Mouse (Mus musculus): ENCODE data around the gene Oaz1.

Oaz1 gene

DNA sequence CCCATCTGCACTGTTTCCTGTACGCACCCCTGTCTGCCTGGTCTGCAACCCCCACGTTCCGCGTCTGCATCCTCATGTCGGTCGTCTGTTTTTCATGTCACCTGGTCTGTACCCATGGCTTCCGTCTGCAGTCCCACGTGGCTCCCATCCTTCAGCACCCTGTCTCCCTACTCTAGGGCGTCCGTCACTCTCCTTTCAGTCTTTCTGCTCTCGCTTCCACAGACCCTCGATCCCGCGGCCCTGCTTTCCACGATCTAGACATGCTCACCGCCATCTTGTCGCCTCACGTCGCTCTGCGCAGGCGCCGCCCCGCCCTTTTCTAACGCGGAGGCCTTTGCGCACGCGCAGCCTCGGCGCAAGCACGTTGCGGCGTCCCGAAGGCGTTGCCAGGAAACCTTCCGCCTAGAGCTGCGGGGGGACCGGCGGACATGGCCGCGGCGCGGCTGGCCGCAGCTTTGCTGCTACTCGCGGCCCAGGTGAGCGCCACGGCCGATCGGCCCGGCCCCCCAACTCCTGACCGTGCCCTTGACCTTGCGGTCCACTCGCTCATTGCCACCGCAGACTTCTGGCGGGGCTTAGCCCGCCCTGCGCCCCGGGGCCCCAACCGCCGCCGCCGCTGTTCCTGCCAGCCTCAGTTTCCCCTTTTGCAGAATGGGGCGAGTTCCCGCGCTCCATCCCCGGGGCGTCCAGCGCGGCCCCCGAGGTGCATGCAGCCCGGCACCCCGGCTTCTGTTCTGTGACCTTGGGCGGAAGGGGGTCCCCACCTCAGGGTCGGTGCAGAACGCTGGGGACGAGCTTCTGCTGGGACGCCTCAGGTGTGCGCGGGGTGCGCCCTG lies 28.7 kb downstream of the Oaz1 start, which contains the start of the genes Lsm7 and Sppl2b:
Gene Lsm7 (minus strand): TSS at position 297 of the 836 bp plus-strand sequence.
Gene Sppl2b (plus strand): TSS at position 363 of the 836 bp plus-strand sequence.
- DNase-seq (ENCODE audit: low spot score): peak; percentile 93

DNA sequence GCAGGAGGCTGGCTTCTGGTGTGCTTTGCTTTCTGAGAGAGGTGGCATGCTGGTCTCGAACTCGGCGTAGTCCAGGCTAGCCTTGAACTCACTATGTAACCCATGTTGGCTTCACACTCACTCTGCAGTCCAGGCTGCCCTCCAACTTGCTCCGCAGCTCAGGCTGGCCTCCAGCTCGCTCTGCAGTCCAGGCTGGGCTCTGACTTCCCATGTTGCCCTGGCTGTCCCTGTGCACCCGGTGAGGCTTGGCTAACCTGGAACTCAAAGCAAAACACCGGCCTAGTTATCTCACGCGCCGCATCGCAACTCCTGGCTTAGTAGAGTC lies 29.3 kb downstream of the Oaz1 start:
- DNase-seq (ENCODE audit: low spot score): no peak

DNA sequence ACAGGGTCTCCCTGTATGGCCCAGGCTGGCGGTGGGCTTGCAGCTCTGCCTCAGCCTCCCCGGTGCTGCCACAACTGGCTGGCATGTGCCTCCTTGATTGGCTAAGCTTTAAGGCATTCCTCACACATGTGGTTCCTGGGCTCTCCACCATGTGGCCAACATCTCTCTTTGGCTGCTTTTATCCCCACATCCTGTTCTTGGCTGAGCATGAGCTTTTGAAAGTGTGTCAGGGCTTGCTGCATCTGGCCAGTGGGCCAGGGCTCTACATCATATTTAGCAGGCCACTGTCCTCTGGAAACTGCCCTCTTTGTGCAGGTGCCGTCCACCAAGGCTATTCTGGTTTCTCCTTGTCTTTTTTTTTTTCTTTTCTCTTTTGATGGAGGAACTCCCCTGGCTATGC lies 29.8 kb downstream of the Oaz1 start:
- DNase-seq (ENCODE audit: low spot score): no peak

DNA sequence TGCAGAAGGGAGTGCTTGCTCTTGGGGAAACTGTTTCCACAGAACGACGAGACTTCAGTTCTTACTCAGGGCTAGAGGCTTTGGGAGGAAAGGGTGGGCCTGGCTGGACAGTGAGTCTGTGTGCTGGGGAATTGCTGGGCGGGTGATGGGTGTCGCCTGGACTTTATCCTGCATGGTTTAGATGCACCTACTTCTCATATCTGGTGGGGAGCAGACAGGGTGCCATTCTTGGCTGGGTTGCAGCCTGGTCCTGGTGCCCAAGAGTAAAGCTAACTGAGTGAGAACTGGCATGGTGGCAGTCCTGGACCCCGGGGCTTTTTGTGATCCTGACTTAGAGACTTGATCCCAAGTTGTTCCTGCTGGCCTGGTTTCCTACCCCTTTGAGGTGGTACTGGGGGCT lies 30.5 kb downstream of the Oaz1 start:
- no peak for DNase-seq (ENCODE audit: low spot score)

DNA sequence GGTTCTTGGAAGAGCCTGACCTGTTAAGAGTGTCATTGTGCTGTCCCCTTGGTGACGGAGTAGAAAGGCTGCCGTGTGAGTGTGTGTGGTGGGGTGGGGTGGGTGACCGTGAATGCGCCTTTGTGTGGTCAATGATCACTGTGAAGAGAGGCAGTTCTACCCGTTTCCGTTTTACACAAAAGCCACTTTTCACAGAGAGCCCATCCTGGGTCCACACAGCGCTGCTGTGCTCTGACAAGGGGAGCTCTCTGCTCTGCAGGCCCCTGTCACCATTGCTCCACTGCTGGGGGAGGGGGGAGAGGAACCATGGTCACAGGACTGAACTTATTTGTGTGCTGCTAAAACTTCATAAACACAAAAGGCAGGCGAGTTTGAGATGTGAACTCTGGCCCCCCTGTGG lies 30.9 kb downstream of the Oaz1 start:
- no peak for DNase-seq (ENCODE audit: low spot score)

DNA sequence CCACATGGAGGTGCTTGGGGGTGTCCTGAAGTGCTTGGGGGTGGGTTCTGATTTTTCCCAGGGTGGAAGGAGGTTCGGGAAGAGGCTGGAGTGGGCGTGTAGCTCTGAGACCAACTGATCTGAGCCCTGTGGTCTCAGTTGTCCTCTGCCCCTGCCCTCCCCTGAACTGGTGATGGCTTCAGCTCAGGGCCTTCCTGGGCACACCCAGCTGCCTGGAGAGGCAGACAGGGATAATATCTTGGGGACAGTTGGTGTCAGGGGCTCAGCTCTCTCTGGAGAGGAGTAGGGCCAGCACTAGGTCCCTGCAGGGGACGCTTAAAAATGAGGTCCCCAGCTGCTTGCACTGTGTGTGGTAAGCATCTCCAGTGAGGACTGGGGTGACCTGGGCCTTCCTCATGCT lies 31.4 kb downstream of the Oaz1 start:
- no peak for DNase-seq (ENCODE audit: low spot score)

GRCm38 (mm10) chr10:80858350-80858935 lies 32.0 kb downstream of the Oaz1 start:
- DNase-seq (ENCODE audit: low spot score): no peak

GRCm38 (mm10) chr10:80862305-80862704 lies 35.8 kb downstream of the Oaz1 start:
- DNase-seq (ENCODE audit: low spot score): no peak

- DNase-seq (ENCODE audit: low spot score): no peak
Observed at GRCm38 (mm10) chr10:80864446-80864845, 38.0 kb downstream of the Oaz1 start.

- DNase-seq (ENCODE audit: low spot score): no peak
Observed at GRCm38 (mm10) chr10:80870993-80871392, 44.5 kb downstream of the Oaz1 start.

- no peak for DNase-seq (ENCODE audit: low spot score)
Observed at GRCm38 (mm10) chr10:80871581-80871980, 45.1 kb downstream of the Oaz1 start, which contains the start of gene Tmprss9. Gene Tmprss9 (plus strand): TSS chr10:80871848.

DNA sequence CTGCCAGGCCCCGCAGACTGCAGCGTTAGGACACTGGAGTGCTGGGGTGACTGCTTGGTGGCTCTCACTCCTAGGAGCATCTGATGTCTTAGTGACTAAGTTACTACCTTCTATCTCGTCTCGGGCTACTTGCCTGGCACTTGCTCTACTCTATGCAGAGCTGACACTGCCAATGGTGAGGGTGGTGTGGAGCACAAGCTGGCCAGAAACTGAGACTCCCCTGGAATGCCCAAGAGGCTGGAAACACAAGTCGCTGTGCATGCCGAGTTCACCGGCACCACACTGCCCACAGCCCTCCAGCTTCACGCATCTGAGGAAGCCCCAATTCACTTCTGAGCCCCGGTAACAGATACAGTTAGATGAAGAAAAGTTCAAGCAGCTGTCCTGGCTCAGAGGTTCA lies 47.6 kb downstream of the Oaz1 start:
- no peak for DNase-seq (ENCODE audit: low spot score)

GRCm38 (mm10) chr10:80876028-80876427 lies 49.6 kb downstream of the Oaz1 start:
- no peak for DNase-seq (ENCODE audit: low spot score)

DNA sequence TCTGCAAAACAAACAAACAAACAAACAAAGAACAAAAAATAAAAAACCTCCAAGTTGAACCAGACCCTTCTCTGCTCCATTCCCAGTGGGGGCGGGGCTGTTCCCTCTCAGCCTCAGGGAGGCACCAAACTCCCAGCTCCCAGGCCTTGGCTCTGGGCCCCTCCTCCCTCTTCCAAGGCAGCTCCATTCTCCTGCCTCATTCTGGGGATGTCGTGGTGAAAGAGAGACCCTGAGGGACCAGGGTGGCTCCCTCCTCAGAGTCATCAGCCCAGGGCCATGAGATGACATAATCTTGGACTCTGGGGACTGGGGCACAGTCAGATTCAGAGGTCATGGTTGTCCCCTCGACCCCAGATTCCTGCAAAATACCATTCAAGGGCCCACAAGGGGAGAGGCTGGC lies 50.1 kb downstream of the Oaz1 start:
- DNase-seq (ENCODE audit: low spot score): no peak
